Mouse (Mus musculus) right cerebral cortex, adult 2 months (tissue): ENCODE results near the gene Kcnj6.

Experiments
- DNase-seq, 2 experiments: peaks; one replicate each; pipeline ENCODE4 v3.0.0; 2021 to 2022; ENCODE audit warnings: low spot score in 2 of 2

Gene Kcnj6

GRCm38 (mm10) chr16:94997340-94997849, at the start of gene Kcnj6:
Kcnj6 (minus strand) TSS chr16:94997701.
- DNase-seq = peak; percentile 84 to 85

DNA sequence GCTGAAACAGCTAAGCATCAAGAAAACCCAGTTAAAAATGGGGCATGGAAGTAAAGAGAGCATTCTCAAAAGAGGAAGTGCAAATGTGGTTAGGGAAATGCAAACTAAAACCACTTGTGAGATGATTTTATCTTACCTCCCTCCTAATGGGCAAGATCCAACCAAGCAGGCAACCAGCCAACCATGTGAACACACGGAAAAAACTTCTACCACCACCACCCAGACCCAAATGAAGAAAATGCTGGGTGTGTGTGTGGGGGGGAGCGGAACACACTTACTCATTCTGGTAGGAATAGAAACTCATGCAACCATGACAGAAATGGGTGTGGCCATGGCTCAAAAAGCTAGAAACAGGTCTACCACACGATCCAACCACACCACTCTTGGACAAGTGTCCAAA, 12.4 kb upstream of the Kcnj6 start:
- DNase-seq = no peak

DNA sequence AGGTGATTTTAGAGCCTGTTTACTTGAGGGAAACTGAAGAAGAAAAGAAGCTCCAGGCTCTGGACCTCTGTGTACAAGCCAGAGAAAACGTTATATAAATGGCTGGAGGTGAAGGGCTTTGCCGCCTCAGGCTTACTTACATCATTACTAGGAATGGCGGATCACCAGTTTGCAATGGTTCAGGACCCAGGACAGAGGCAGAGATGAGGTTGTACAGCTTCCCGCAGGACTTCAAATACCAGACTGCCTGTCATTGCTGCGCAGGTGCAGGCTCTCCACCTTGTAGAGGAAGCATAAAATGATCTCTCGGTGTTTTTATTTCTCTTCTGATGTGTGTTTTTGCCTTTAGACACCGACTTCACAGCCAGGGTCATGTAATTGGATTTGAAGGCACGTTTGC, 7.1 kb upstream of the Kcnj6 start:
- no peak for DNase-seq

- DNase-seq = no peak
Measured at GRCm38 (mm10) chr16:94999551-94999950, 2.0 kb upstream of the Kcnj6 start.

- no peak for DNase-seq
Measured at GRCm38 (mm10) chr16:94999019-94999418, 1.5 kb upstream of the Kcnj6 start.

DNA sequence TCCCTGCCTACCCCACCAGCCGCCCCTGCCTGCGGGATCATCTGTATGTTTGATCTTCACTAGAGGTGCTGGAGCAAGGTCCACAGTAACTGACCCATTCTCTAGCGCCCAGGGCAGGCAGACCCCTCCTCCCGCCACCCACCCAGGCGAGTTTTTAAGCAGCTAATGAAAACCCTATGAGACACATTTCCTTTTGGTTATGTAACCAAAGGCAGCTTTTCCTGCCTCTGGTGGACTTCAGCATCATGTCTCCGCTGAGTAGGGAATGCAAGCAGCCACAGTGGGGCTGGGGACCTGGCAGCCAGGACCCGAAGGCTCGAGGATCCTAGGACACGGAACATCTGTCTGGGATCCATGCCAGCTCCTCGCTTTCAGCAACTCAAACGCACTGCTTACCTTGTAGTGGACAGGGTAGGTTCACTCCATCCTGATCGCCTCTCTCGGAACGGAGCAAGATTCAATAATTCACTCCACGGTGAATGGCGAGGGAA, 665 bp downstream of the Kcnj6 start:
- peak; percentile 49 to 66 for DNase-seq

DNA sequence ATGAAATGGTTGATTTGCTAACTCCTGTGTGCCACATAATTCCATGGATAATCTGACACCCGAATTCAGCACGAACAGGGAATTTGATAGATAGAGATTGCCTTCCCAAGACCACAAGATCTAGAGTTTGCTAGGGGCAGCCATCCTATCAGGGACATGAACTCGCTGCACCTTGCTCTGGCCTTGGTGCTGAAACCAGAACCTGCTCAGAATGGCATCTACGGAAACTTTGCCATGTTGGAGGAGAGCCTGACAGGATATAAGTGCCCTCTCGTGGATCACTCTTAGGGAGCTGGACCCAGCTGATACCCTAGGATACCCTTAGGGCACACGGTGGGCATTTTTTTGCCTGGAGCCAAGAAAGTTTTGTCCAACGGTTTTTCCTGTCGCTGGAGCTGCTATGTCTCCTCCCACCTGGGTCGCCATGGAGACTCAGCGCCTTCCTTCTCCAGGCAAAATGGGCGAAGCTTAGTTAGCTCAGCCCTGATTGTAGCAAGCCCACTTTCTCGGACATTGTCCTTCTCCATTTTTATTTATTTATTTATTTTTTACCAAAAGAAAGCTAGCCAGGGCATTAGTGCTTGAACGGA, 1.9 kb downstream of the Kcnj6 start:
- DNase-seq = peak; percentile 58 to 68

DNA sequence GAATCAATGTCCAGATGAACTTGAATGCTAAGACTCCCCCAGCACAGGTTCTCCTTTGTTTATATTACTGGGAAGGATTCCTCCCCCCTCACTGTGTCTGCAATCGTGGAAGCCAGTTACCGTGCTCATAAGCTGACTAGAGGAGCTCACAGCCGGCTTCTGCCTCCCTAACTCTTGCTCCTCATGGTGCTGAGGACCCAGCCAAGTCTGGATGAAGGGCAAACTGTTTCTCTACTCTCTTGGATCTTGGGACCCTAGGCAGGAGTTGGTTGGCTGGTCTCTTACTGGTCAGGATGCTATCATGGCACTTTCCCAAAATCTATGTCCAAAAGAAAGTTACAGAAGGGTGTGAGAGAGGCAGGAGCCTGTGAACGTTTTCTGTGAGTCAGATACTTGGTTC, 2.6 kb downstream of the Kcnj6 start:
- DNase-seq = no peak

GRCm38 (mm10) chr16:94994148-94994547, 3.4 kb downstream of the Kcnj6 start:
- no peak for DNase-seq

DNA sequence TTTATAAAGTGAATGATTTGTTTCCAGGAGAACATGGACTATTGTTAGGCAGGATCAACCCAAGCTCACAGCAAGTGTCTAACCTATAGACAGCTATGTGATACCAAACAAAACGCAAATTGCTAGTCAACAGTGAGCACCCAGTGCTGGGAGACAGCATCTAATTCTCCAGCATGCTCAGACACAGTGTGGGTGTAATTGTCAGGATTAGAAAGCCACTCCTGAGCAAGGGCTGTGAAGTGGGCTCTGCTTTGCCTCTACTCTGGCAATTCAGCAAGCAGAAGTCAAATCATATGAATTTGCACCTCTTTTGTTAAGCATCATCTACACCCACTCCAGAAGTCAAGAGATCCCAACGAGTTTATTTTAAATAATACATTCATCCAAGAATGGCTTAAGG, 7.4 kb downstream of the Kcnj6 start:
- peak in 1 of 2 experiments; percentile 35 for DNase-seq

DNA sequence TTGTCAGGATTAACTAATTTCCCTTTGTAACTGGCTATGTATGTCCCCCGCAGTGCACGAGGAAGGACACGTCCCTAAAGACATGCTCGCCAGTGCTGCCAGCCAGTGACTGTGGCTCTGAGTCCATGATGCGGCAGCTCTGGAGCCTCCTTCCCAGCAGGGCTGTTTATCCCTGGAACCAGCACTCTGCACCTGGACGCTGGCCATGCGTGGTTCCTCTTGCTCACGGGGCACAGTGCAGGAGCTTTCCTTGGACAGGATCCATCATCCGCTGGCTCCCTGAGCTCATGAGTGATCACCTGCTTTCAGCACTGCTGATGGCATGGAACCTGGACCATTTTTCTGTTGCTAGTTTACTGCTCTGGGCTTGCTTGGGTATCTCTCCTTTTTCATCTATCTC, 10.8 kb downstream of the Kcnj6 start:
- DNase-seq = peak in 1 of 2 experiments; percentile 37

GRCm38 (mm10) chr16:94984263-94984662, 13.2 kb downstream of the Kcnj6 start:
- no peak for DNase-seq

- DNase-seq = peak in 1 of 2 experiments; percentile 46
Measured at GRCm38 (mm10) chr16:94980374-94980773, 17.1 kb downstream of the Kcnj6 start.

- DNase-seq = no peak
Measured at GRCm38 (mm10) chr16:94979499-94979898, 18.0 kb downstream of the Kcnj6 start.

DNA sequence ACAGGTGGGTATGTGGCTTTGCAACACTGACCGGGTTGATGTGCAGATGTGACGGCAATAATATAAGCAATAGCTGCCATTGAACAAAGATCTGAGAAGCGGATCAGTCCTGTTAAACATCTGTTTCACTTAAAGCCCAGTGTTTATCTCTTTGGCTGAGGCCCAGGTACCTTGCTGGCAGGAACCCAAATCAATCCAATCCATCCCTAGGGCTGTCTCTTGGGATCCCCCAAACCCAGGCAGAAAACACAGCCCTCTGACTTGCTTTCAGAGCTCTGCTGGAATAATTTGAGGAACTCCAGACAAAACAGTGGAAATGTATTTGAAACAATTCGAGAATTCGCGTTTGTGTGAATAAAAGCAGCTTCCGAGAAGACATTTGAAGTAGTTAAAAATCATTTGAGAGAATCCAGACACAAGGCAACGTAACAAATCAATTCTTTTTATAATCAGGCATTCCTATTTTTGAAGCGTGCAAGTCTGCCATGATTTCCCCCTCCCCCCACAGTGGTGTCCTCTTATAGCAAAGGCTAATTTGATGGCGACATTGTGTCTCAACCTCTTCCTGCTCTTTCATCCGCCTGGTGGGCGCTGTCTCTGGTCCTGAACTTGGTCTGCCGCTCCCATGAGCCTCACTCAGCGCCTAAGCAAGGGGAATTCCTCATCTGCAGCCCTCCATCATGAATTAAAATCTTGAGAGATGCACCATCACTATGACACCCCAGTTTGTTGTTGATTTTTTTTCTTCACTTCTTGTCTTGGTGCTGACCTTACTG, 25.2 kb downstream of the Kcnj6 start:
- no peak for DNase-seq

DNA sequence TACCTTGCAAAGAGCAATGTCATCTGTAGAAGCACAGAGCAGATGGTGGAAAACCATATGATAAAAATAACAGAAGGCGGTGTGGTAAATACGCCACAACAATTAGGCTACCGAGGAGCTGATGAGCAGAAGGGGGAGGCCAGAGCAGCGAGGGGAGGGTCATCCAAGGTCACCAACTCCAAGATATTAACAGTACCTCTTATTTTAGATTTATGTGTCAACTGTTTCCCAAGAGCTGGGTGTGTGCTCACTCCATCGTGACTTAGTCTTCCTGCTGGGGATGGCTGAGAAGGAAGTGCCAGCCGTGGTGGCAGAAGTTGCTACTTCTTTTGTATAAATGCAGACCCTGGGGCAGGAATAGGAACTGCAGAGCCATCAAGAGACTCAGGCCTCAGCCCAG, 28.6 kb downstream of the Kcnj6 start:
- DNase-seq = no peak

DNA sequence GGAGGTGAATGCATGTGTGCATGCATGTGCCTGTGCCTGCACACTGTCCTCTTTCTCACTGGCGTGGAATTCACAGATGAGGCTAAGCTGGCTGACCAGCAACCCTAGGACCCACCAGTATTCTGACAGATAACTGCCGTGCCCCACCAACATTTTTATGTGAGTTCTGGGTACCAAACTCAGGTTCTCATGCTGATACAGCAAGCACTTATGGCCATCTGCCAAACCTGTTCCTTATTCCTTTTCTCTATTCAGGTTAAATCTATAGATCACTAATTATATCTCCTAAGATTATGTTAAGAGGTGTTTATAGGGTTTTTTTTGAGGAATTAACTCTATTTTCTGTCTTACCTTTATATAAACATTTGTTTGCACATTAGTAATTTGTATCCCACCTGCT, 29.0 kb downstream of the Kcnj6 start:
- DNase-seq = no peak

GRCm38 (mm10) chr16:94957156-94957828, 40.2 kb downstream of the Kcnj6 start:
- no peak for DNase-seq

DNA sequence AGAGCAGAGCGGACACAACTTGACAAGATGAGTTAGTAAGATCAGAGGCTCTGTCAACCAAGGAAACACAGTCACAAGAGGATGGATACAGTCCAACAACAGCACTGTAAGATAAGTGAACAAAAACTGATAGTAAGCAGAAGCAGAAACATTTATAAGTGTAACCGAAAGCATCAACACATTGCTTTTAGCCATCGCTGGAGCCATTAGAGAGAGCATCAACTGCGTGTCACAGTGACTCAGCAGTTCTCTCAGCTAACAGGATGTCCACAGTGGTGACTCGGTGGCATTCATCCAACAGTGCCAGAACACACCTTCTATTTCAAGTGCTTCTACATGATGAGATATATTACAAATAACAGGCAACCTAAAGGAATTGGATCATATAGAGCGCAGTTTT, 41.1 kb downstream of the Kcnj6 start:
- DNase-seq = no peak

- DNase-seq = no peak
Measured at GRCm38 (mm10) chr16:94953294-94953693, 44.2 kb downstream of the Kcnj6 start.

GRCm38 (mm10) chr16:94949172-94949571, 48.3 kb downstream of the Kcnj6 start:
- no peak for DNase-seq

- DNase-seq = no peak
Measured at GRCm38 (mm10) chr16:94946848-94947247, 50.7 kb downstream of the Kcnj6 start.

GRCm38 (mm10) chr16:94932702-94933101, 64.8 kb downstream of the Kcnj6 start:
- peak; percentile 64 to 65 for DNase-seq
